Mouse (Mus musculus): Measurements from ENCODE around the gene BC017158.

BC017158 gene

GRCm38 (mm10) chr7:128234796-128235195, 63.2 kb downstream of the BC017158 start:
- no peak for DNase-seq (ENCODE audit: low spot score)

- DNase-seq (ENCODE audit: low spot score), result no peak
These were observed 66.2 kb downstream of the BC017158 start for GRCm38 (mm10) chr7:128231741-128232140.

All from urinary bladder, postnatal 10 days (tissue).